Mouse (Mus musculus): ENCODE data around the gene Pde1b.

Pde1b gene

DNA sequence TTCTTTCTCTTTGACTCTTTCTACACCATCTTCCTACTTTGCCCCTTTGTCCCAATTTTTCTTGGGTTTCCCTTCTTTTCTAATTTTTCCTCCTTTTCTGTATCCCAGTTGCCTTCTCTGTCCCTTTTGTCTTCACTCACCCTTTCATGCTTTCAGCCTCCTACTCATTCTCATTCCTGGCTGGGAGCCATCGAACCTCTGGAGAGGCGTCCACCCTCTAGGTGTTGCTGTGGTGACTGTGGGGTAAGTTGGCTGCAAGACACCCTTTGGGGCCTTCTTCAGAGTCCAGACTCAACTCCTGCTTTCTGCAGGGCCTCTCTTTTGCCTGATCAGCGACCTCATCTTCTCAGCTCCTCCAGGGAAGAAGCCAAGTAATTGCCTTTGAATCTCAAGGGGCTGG is 6.5 kb downstream of the Pde1b start:
- no peak for DNase-seq (ENCODE audit: low read depth, low spot score)

DNA sequence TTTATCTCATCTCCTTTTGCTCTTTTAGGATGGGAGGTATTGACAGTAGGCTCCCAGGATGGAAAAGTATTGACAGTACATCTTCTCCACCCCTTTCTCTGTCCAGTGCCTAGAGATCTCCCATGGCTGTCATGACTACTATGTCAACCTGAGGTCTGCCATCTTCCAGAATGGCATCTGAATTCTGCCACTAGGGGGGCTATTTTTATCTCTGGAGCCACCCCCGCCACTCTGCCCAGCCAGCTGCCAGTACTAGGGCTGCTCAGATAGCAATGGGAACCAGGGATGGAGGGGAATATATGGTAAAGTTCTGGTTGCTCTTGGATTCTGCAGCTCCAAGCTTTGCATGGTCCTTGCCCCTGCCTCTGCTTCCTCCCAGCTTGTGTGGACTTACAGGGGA is 8.8 kb downstream of the Pde1b start:
- DNase-seq (ENCODE audit: low read depth, low spot score): no peak

- DNase-seq (ENCODE audit: low read depth, low spot score): no peak
Measured at GRCm38 (mm10) chr15:103513621-103514031, 10.8 kb downstream of the Pde1b start.

DNA sequence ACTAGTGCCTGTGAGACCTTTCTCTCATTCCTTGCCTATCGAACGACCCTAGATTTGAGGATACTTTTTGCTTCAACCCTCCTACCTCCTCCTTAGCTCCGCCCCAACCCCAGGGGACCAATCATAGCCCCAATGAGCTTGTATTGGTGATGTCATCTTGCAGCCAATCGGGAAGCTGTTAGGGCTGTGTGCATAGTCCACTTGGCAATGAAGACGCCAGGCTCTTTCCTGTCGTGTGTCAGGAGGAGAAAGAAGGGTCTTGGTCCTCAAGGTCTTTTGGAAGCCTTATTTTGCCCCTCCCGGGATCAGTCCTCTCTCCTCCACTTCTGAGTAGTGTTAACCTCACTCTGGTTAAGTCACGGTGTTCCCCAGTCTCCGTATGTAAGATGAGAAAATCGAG is 11.3 kb downstream of the Pde1b start:
- DNase-seq (ENCODE audit: low read depth, low spot score): peak; percentile 87

GRCm38 (mm10) chr15:103514914-103515313 is 12.1 kb downstream of the Pde1b start:
- DNase-seq (ENCODE audit: low read depth, low spot score): peak; percentile 21

DNA sequence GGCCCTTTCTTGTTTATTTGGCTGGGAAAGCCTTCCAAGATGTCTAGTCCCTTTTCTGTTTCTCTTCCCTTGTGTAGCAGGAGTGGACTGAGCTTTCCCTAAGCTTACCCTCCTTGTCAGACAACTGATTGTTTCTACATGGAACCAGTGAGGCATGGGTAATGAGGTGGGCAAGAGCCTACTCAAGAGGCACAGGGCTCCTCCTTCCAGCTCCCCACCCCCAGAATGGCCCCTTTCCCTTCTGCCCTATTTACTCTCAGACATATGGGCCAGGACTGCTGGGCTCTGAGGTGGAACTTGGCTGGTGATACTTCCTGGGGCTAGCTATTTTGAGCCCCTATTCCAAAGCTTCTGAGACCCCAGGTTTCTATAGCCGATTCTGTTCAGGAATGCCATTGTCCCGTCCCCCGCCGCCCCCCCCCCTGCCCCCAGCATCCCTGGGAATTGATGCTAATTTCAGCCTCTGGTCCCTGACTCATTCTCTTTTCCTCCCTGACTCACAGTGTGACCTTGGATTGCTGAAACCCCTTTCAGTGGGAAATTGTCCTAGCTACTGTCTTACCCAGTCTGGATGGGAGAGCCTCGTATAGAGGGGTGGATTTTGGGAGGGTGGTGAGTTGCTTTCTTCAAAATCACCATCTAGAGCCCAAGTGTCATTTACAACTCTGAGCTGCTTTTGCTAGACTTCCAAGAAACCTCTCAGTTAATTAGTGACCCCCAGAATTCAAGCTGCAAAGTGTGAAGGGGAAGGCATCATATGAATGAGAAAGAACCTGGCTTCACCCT is 16.0 kb downstream of the Pde1b start:
- peak; percentile 17 for DNase-seq (ENCODE audit: low read depth, low spot score)

DNA sequence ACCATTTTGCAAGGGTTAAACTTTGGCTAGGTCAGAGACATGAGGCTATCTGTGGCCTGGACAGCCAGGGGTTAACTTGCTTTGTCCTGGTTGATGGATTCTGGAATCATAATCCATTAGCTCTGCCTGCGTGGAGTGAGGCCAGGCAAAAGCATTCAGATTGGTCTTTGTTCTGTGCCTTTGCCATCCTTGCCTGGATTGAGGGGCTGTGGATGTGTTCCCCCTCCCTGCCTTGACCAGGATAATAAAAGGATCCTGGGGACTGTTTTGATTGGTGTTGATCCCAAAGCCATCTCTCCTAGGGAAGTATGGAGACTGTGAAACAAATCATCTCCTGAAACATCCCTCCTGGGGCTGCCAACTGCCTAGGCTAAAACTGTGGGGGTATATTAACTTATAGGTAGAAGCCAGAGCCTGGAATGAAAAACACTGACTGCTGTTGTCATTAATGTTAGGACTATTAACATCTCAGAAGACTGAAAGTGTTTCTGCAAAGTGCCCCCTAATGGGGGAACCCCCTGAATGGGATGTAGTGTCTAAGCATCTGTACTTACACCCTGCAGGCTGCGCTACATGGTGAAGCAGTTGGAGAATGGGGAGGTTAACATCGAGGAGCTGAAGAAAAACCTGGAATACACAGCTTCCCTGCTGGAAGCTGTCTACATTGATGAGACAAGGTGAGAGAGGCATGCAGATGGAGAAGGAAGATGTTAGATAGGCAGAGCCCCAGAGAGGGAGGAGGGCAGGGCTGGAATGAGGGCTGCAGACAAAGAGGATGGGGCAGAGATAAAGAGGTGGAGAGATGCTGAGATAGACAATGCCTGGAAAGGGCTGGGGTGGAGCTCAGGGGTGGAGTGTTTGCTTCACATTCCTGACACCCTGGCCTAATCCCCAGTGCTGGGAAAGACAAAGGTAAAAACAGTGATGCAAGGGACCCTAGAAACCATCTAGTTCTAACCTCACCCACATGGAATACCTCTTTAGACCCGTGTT is 16.8 kb downstream of the Pde1b start:
- DNase-seq (ENCODE audit: low read depth, low spot score): peak; percentile 92

DNA sequence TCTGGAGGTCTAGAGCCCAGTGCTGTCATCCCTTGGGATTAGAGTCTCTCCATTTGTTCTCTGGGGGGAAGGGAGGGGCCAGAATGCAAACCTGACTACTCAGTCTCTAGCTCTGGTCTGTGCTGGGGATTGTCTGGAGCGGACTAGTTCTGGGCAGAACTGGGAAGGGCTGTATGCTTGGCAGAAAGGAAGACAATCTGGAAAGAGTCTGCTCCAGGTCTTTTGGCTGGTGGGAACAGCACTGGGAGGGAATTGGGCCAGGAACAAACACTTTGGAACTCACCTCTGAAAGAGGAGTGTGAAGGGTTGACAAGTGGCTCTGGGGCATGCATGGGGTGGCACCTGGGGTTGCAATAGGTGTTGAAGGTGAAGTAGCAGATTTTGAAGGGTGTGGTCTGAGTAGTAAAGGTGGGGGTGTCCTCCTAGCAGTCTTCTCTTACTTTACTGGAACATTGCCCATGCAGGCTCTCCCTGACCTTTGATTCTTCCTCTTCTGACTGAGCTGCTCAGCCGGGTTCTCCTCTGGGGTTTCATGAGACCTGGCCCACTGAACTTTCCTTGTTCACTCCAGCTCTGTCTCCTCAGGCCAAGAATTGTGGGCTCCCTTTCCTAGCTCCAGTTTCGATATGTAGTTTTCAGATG is 19.7 kb downstream of the Pde1b start:
- DNase-seq (ENCODE audit: low read depth, low spot score): peak; percentile 95

- DNase-seq (ENCODE audit: low read depth, low spot score): no peak
Measured at GRCm38 (mm10) chr15:103523156-103523555, 20.3 kb downstream of the Pde1b start.

GRCm38 (mm10) chr15:103530372-103530771 is 27.5 kb downstream of the Pde1b start:
- DNase-seq (ENCODE audit: low read depth, low spot score): peak; percentile 84

DNA sequence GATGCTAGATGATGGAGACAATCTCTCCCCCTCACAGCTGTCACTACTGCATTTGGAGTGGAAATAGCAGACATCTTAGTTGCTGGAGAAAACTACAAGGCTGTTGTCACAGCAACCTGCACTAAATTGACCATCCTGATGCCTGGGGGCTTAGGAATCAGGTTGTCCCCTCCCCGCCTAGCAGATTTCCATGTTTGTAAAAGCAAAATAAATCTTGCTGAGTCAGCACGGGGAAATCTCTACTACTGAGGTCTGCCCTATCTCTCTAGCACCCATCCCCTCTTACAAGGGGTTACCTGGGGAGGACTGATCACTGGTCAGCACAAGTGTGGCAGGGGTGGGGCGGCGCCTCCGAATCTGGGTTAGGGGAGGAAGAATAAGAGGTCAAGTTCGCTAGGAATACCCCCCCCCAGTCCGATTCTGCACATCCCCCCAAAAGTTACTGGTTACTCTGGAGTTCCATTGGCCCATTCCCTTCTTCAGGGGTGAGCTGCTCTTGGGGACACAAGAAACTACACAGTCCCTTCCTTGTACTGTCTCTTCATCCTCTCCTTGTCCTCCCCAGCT is 31.3 kb downstream of the Pde1b start:
- DNase-seq (ENCODE audit: low read depth, low spot score): no peak

DNA sequence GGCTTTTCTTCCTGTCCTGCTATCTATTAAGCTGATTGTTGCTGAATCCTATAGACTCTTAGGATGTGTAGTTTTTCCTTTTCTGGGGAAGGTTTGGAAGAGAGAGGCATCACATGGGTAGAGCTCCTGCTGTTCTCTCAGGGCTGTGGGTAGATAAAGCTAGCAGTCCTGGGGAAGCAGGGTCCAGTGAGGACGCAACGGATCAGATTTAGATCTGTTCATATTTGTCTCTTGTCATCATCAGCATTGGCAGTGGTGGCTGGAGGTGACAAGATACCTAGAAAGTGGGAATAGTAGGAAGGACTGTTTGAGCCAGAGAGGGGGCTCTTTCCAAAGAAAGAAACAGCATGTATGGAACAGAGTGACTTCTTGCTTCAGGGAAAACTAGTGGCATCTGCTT is 32.2 kb downstream of the Pde1b start:
- no peak for DNase-seq (ENCODE audit: low read depth, low spot score)

GRCm38 (mm10) chr15:103535786-103536185 is 33.0 kb downstream of the Pde1b start:
- no peak for DNase-seq (ENCODE audit: low read depth, low spot score)

- DNase-seq (ENCODE audit: low read depth, low spot score): no peak
Measured at GRCm38 (mm10) chr15:103536456-103536855, 33.6 kb downstream of the Pde1b start.

DNA sequence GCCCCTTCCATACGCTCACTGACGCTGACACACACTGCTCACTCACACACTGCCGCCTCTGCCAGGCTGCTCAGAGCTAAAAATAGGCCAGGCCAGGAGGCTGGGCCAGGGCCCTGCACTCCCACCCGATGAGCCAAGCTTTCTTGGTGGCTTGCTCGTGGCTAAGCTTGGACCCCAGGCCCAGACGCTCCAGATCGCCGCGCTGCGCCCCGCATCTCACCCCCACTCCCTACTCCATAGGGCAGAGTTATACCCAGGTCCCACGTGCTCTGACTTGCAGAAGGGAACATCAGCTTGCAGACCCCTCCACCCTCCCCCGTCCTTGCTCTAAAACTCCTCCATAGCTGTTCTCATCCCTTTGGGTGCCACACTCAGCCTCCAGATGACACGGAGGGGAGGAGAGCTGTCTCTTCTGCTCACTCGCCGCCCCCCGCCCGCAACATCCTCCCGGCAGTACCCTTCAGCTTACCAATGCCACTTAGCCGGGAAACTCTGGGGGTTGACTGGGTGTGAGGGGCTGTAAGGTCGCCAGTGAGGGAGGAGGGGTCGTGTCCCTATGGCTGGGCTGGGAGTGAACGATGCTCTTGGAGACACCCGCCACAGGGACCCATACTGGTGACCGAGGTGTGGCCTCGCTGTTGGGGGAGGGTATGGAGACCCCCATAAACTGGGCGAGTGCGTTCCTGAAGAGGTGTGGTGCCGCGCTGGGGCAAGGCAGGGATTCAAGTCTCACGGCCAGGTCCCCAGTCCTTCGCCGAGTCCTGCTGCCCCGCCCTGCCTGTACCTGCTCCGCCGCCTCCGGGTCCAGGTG is 34.4 kb downstream of the Pde1b start:
- peak; percentile 16 for DNase-seq (ENCODE audit: low read depth, low spot score)

DNA sequence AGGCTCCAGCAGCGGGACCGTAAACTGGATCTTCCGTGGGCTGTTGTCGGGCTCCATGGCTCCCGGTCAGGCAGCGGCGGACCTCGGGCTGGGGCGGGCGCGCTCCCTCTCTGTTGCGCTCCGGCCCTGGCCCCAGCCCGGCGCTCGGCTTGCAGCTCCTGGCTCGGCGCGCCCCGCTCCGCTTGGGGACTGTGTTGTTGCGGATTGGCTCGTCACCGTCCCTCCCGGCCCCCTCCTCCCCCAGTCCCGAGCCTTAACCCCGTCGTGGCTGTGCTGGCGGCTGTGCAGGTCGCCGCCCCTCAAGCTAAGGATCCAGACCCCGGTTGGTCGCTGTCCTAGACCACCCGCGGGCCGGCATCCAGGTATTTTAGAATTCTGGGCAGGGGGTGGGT is 35.0 kb downstream of the Pde1b start, which contains the start of gene Ppp1r1a:
TSS of gene Ppp1r1a (minus strand) at position 182 of the 392 bp plus-strand sequence.
- peak; percentile 88 for DNase-seq (ENCODE audit: low read depth, low spot score)

- DNase-seq (ENCODE audit: low read depth, low spot score): no peak
Measured at GRCm38 (mm10) chr15:103539259-103539658, 36.4 kb downstream of the Pde1b start.

DNA sequence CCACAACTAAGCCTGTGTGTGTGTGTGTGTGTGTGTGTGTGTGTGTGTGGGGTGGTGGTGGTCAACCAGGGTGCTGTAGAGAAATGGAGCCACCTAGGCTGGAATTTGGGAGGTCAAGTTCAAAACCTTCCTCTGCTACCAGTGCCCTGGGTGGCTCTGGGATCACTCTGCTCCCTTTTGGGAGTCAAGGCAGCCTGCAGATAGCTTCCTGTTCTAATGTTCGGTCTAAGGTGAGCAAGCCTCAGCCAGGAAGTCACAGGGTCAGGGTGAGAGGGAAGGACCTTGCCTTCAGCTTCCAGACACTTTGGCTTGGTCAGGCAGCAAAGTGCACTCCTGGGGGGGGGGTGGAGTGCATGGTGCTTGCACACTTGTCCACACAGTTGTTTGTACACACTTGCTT is 37.8 kb downstream of the Pde1b start:
- DNase-seq (ENCODE audit: low read depth, low spot score): no peak

GRCm38 (mm10) chr15:103542526-103542925 is 39.7 kb downstream of the Pde1b start:
- DNase-seq (ENCODE audit: low read depth, low spot score): no peak

GRCm38 (mm10) chr15:103547983-103548382 is 45.1 kb downstream of the Pde1b start:
- peak; percentile 33 for DNase-seq (ENCODE audit: low read depth, low spot score)

DNA sequence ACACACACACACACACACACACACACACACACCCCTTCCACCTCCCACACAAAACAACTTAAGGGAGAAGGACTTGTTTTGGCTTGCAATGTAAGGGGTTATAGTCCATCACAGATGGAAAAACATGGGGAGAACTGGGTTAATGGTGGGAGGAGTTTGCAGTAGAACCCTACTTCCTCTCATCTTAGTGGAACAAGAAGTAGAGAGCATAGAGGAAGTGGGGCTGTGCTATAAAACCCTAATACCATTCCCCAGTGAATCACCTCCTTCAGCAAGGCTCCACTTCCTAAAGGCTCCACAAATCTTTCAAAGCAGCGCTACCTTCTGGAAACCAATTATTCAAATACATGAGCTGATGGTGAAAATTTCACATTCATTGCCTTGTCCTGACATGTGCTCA is 46.6 kb downstream of the Pde1b start:
- no peak for DNase-seq (ENCODE audit: low read depth, low spot score)

Data from ZHBTc4 (cell line).